Mouse (Mus musculus) layer of hippocampus, postnatal 10 days (tissue): ENCODE measurements around the gene Wnt8b. TPM values are rescaled to one million over a fixed set of nuclear protein-coding genes. Genes with fewer than 3 reads are reported as not detected.
"Not testable (repeated sequence)": the region's sequence is repeated elsewhere in the genome, so short reads cannot be mapped to it uniquely, and the experiment has no call there.

Source experiments
- DNase-seq, 2 experiments: peaks; one replicate each; pipeline ENCODE4 v3.0.0; 2021; ENCODE audit warnings: low spot score in 2 of 2
- long read RNA-seq: library from polyadenylated mRNA; stranded (forward); transcript quantifications from one replicate; pipeline ENCODE4 v2.0.0, GENCODE M21; 2023
- total RNA-seq, 2 experiments: library from RNA; stranded (reverse); gene quantifications; 2 replicates each; pipeline ENCODE4 v1.2.3; 2021

Wnt8b gene
- total RNA-seq: under 1 TPM; 0.30 to 0.31 TPM
- long read RNA-seq: 0 reads

DNA sequence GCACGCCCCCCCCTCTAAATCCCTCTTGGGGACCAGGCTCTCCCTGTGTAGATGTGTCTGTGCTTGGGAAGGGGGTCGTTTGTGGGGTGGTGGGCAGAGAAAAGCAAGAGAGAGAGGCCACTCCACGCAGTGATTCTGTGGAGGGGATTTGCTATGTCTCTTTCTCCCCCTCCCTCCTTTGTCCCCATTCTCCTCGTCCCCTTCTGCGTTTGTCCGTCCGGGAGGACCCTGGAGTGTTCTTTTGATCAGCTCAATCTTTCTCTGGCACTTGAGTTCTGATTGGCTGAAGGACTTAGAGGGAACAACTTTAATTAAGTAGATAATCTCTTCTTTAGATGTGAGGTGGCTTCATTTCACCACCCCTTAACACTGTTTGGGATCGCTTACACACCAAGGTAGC, at the start of gene Wnt8b:
TSS of gene Wnt8b (plus strand) at position 345 of the 400 bp plus-strand sequence.
- DNase-seq: no peak

DNA sequence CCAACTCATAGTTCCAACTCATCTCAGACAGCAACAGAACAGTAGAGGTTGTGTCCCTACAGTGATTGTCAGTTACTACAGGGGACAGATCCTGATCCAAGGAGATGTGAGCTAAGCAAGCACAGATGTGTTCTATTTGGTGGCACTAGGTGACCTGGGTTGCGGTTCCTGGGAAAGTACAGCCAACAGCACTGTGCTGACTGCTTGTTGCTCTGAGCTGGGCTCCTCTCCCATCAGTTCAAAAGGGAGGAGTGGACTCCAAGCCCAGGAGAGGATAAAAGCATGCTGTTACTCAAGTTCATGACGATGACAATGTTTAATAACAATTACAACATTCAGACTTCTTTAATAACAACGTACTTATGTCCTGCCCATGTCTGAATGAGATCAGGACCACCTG, 47.5 kb upstream of the Wnt8b start:
- DNase-seq: no peak

DNA sequence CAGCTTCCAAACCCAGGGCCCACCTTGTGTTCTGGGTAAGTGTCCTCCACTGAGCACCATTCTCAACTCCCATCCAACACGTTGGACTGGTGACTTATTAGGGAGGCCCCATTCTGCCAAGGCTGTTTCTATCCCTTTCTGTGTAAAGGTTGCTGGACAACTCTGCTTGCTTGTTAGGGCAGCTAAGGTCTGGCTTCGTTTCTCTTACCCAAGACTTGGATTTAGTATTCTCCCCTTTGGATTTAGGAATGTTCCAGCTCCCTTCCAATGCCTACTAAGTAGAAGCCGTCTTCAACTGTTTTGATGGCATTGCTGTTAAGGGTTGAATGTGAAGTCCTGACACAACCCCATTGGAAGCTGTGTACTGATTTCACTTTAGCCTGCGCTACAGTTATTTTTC, 45.3 kb upstream of the Wnt8b start:
- no peak for DNase-seq

DNA sequence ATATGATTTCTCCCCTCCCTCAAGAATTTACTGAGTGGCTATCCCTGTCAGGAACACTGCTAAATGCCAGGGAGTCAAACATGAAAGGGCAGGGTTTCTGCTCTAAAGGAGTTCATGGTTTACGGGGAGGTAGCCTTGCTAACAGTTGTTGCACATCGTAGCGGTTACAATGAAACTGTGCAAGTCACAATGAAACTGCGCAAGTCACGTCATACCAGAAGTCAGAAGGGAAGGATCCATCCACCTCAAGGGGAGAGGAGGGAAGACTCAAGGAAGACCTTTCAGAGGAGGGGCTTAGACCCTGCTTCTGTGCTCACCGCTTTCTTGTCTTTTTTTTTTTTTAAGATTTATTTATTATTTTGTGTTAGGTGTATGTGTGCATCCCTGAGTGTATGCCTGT, 38.4 kb upstream of the Wnt8b start:
- no peak for DNase-seq

DNA sequence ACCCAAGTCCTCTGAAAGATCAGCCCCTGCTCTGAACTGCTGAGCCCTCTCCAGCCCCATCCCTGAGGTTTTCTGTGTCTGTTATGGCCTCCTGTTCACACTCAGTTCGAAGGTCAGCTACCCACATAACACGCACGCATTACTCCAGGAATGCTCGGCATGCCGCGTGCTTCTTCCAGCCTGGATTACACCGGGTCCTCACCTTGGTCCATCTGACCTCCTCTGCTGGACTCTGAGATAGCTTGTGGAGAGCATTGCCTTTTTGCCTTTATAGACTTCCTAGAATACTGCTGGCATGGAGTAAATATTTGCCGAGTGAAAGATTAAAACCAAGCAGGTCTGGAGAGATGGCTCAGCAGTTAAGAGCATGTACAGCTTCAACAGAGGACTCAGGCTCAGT, 37.9 kb upstream of the Wnt8b start:
- DNase-seq: no peak

DNA sequence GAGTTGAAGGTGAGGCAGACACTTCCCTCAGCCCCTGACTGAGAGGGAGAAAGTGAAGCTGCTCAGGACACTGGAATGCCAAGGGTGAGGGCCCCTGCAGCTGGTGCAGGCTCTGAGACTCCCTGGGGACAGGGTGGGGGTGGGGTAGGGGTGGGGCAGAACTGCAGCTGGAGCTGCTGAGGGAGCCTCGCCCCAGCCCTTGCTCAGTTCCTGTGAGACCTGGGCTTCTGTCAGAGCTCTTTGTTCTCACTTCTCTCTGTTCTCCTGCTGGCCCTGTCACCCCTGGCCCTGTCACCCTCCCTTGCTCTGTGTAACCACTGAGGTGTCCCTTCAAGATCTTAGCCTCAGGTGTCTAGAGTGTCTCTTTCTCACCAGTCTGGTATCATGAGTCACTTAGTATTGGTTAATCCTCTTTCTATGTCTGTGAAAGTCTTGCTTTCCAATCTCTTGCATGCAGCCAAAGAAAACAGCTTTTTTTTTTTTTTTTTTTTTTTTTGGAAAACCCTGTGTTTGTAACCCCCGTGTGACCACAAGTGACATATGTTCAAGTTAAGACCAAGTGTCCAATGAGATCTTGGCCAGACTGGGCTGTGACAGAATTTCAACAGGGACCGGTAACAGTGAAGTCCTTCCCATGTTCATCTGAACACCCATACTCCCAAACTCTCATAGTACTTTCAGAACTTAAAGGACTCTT, 35.8 kb upstream of the Wnt8b start:
- no peak for DNase-seq

DNA sequence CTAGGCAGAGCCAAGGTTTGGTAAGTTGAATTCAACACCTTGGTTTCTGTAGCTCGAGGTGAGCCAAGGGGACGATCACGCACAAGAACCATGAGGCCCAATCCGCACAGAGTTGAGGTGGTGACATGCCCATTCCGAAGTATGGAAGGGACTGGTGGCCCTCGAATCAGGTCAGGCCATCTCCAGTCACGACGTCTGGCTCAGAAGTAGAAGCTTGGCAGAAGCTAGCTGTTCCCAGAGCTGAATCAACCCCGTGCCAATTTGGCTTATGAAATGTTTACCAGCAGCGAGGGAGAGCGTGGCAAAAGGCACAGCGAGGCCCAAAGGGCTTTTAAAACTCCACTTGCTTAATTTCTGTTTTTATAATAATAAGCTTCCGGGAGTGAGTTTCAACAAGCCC, 34.6 kb upstream of the Wnt8b start:
- peak; percentile 6 to 20 for DNase-seq

DNA sequence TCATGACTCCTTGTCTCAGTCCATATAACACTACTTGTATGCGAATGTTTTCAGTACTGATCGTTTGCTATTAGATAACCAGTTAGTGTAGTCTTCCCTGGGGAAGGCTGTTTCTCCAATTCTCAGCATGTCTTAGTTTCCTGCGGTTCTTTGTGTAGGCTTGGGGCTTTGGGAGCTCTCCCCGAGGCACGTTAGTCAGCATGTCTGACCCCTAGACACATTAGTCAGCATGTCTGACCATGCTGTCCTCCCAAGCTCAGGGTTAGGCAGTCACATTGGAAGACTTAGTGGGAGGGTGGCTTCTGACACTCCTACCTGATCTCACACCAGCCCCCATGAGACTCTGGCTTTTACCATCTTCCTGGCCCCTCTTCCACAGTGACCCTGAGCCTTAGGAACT, 32.8 kb upstream of the Wnt8b start:
- DNase-seq: no peak

DNA sequence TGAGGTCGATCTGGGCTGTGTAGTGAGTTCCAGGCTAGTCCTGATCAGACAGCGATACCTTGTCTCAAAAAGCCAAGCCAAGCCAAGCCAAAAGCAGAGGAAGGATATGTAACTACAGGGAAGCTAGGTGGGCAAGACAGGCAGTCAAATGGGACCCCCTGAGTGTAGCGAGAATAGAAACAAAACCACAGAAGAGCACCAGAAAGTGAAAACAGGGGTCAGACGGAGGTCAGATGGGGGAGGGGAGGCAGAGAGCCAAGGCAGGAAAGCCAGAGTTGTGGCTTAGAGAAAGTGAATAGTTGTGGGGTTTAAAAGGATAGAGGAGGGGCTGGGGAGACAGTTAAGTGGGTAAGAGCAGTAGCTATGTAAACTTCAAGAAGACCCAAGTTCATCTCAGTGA, 31.8 kb upstream of the Wnt8b start:
- DNase-seq: no peak

DNA sequence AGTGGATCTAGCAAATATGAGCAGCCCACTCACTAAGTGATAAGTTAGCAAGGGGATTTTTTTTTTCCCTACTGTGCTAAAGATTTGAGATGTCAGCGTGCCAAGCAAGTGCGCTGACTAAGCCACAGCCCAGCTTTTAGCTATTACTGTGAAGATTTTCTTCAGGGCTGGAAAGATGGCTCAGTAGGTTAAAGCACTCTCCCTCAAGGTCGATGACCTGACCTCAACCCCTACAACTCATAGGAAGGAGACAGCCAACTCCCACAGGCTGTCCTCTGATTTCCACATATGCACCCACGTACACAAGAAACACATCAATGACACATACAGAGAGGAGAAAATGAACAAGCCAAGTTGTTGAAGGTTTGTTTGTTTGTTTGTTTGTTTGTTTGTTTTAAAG, 31.1 kb upstream of the Wnt8b start:
- DNase-seq: no peak

DNA sequence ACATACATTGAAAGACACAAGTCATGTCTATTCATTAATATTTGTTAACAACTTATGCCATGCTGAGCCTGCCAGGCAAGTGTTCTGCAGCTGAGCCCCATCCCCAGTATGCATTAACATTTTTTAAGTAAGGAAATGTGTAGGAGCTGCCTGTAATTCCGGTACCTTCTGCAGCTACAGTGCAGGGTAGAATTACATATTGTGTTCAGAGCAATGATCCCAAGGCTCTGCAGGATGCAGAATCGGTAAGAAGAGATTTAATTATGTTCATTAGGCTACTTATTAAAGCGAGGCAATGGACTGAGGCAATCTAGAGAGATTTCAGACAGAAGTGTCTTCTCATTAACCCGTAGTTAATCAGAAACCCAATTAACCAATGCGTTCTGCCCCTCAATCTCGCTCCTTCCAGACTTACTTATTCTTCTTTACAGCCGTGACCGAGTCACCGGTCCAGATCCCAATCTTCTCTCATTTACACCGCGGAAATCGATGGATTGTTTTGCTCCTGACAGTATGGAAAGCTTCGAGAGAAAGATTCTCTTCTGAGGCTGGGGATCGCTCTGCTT, 27.2 kb upstream of the Wnt8b start:
- not testable (repeated sequence) for DNase-seq

DNA sequence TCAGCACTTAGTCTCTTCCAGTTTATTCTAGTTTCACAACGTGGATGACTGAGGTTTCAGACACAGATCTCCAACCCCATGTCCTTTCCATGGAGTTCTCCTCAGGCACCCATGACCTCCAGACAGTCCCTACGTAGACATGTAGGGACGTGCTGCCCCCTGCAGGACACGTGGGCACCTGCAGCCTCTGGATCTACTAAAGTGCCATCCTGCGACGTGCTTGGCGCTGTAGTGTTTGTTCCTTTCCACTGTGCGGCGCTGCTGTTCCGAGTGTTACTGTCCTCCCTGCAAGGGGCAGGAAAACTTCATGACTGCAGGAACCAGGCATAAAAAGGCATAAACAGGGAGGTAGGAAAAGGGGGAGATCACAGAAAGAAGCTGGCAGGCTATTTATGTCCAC, 19.1 kb upstream of the Wnt8b start:
- DNase-seq: peak; percentile 88 to 90

DNA sequence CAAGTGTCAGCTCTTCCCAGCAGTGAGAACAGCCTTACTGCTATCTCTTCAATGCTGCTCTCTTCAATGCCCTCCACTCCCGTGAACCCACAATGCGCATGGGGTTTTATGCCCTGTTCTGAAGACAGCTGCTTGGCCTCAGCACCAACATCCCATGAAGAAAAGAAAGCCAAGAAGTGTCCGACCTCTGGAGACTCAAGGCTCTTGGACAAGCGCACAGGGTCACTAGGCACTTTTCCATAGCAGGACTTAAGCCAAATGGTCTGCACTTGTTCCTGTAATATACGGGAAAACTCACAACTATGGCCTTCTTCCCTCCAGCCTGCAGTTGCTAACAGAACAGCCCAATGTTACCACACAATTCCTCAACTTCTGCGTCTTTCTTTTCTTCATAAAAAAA, 18.0 kb upstream of the Wnt8b start:
- no peak for DNase-seq

DNA sequence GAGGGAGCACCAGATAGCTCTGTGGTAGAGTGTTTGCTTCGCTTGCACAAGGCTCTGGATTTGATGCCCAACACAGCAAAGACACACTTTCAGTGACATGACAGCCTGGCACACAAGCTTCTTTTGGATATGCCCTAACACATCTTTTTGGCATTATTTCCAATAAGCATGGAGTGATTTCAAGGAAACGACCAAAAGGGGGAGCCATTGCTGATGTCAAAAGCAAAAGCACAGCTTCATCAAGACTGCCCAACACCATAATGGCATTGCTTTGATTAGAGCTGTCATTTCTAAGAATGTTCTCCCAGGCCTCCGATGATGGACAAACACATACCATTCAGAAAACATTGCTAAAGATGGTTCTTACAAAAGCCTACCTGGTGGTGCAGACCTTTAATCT, 16.7 kb upstream of the Wnt8b start:
- no peak for DNase-seq

DNA sequence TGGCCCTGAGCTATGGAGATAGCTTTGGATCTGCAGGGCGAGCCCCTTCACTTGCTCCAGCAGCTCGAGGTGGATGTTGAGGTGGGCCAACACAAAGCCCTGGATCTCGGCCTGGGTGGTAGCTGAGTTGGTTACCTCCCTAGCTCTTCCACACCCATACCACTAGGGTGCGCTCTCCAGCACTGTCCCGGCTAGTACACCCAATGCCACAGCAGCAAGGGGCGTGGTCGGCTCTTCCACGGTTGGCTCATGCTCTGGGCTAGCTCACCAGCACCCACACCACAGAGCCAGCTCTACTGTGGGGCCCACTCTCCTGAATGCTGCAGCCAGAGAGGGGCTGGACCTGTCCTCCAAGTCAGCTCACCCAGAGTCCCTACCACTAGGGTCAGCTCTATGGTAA, 6.0 kb upstream of the Wnt8b start:
- peak; percentile 21 to 32 for DNase-seq

DNA sequence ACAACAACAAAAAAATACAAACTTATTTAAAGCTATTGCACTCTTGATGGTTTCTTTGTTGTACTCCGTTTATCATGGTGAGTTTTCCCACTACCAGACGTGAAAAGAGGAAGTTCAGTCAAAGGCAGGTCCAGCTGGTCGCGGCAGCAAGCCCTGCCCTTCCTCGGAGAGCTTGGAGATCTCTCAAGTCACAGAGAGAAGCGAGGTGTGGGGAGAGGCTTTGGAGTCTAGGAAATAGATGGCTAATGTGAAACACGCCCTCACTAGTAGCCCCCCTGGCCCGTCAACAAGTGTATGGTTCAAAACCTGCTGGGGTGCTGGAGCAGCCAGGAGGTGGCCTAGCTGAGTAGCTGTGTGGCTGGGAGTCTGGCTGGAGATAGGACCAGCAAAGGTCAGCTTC, 3.2 kb downstream of the Wnt8b start:
- DNase-seq: no peak

DNA sequence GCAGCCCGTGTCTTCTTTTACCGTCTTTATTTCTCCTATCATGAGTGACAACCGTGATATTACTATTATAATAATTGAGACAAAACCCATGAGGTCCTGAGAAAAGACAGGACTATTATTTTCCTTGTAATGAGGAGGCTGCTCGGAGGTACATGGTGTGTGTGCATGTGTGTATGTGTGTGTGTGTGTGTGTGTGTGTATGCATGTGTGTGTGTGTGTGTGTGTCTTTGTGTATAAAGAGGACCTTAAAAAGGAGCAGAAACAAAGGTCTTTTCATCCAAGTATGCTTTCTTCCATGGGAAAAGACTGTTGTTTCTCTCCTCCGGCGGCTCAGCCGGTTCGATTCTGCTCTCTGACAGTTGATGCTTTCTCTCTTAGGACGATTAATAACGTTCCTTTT, 3.7 kb downstream of the Wnt8b start:
- DNase-seq: no peak

DNA sequence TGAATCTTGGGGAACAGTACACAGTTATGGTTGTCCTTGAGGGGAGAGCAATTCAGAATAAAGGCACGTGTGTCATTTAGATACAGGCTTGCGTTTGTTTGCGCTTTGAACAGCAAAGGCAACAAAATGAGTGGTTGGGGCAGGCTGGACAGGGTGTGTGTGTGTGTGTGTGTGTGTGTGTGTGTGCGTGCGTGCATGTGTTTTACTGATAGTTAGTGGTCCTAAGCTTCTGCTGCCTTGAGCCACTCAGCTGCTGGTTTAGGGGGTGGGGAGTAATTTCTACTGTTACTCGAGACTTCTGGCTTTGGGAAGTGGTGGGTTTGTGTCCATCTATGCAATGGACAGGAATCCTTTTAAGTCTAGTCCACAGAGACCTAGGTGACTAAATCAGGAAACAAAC, 5.7 kb downstream of the Wnt8b start:
- DNase-seq: no peak

DNA sequence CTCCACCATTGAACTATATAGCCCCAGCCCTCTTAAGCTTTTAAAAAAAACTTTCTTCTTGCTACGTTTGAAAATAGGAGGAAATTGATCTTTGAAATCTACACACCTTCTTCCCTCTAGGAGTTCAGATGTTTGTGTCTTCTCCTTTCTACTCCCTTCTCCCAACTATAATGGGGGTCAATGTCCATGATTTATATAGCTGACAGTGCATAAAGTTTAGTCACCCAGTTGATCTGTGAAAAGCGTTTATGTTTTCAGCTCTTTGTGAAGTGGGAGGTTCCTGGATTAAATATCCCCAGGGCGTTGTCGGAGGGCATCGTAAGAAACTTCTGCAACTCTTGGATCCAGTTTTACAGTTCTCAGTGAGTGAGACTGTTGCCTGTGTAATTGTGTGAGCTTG, 7.0 kb downstream of the Wnt8b start:
- DNase-seq: no peak

DNA sequence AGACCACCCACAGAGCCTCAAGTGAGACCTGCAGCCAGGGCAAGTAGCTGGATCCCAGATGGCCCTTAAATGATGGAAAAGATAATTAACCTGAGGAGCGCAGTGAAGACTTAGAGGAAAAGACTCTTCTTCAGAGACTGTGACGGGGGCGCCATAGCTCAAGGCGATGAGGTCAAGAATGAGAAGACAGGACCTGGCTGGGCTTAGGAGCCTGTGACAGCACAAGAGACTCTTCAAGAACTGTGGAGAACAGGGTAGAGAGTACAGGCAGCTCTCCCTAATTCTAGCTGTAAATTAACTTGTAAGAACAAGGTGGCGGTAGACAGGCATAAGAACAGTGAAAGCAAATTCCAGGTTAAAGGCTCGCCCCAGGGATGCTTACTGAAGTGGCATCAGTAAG, 8.7 kb downstream of the Wnt8b start:
- no peak for DNase-seq

DNA sequence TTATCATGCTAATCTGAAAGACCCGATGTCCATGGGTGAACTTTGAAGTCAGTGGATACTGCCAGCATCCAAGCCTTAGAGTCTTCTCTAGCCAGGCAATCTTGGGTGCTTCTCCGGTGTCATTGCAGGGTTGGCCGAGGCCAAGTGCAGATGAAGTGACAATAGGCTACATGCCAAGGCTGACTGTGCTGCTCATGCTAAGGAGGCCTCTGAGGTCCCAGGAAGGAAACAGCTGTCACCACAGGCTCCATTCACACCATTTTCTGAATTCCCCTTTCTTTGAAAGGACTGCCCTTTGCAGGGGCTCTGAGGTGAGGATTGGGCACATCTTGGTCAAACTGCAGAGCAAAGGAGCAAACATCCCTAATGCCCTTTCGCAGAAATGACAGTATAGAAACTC, 9.5 kb downstream of the Wnt8b start:
- no peak for DNase-seq

DNA sequence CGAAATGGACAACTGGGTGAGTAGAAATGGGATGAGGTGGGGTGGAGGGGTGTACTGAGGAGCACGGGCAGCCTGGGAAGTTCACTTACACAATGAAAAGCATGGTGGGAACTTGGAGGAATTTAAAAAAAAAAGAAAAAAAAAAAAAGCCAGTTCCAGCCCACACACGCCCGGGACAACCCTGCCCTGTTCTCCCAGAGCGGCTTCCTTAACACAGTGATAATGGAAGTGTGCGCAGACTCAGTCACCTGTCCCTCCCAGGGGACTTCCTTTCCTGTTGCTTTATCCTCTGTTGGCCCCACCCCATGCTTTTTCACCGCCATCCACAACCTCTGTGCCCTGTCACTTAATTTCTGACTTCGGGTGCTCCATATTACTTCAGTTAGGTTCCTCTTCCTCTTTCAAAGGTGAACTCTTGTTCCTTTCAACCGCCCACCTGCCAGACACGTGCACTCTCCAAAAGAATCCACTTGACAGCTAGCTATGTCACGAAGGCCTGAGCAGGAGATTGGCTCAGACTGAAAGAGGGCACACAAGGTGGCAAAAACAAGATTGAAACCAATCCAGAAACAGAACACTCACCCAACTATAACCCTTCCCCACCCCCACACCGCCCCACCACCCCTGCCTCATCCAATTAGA, 17.4 kb downstream of the Wnt8b start:
- DNase-seq: no peak
